Mouse (Mus musculus): Measurements from ENCODE around the gene Gstt2. TPM values are rescaled to one million over a fixed set of nuclear protein-coding genes. Genes with fewer than 3 reads are reported as not detected.

Gene Gstt2
- polyA plus RNA-seq (2014; fragmentation: Nextera tagmentation; extraction: Ambion mirVana): 4.1 and 6.0 TPM in 2 replicates

DNA sequence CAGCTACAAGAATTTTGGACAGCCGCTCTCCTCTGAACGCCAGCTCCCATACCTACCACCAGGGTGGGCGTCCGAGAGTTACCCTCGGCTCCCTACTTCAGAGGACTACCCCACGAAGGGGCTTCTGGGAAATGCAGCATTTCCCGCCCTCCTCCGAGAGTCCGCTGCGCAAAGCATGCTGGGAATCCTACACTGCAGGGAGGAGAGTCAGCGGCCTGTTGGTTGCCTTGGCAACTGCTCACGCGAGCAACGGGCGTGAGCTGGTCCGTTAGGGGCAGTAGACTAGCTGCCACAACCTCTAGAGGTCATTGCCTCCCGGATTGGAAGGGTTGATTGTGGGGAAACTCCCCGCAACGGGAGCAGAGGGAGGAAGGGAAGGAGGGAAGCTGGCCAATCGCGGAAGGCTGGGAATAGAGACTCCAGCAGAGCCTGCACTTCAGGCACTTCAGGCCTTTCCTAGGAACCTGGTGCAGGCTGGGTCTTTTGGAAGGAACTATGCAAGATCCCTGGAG lies at the start of gene Gstt2:
TSS of gene Gstt2 (minus strand) at position 177 of the 512 bp plus-strand sequence.
- Histone ChIP-seq H3K27me3 (replicated peaks; ENCODE audit: control insufficient read depth, insufficient read depth, low read length) (no peaks in the 10 kb centered on the region; the same call in 1 of the 2 replicates), H3K9me3 (replicated peaks; ENCODE audit: control insufficient read depth, low read length) (no peaks in the 10 kb centered on the region), H3K9ac (ENCODE audit: low read length) (peak within 1 kb of the TSS; percentile 50), H3K4me2 (ENCODE audit: low read length) (peak within 1 kb of the TSS; percentile 59), H3K27ac (ENCODE audit: low read depth, low read length) (peak within 1 kb of the TSS; percentile 52), H3K4me3 (ENCODE audit: low read depth, low read length) (peak within 1 kb of the TSS; percentile 32), H3K4me1 (ENCODE audit: control insufficient read depth, insufficient read depth, low read length) (peaks cover 9% of the 10 kb centered on the region; the same call in 1 of the 2 replicates), H3K36me3 (ENCODE audit: control insufficient read depth, insufficient read depth, low read length) (no peaks in the 10 kb centered on the region)
- peak; percentile 97 for DNase-seq (ENCODE audit: low spot score)
- peak; percentile 91 for ATAC-seq
- WGBS: under 1% methylated on average over 21 of the region's 21 CpGs

DNA sequence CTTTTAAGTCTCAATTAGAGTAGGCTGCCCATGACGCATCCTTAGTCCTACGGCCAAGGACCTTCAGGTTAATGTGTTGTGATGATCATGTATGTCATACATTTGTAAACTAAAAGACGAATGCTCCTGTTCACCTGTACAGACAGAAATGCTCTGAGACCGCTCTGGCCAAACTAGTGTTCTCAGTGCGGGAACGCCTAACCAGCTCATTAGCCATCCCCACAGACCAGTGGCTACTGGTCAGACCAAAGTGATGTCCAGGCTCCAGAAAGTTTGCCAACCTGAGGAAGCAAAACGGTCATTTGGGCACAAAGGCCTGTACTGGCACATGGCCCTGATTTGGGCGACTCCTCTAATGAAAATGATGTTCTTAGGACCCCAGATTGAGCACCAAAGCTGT lies 47.5 kb upstream of the Gstt2 start:
- H3K27me3 ChIP-seq (replicated peaks; ENCODE audit: control insufficient read depth, insufficient read depth, low read length): no peaks in the 10 kb centered on the region
- no peaks in the 10 kb centered on the region for H3K36me3 ChIP-seq (ENCODE audit: control insufficient read depth, insufficient read depth, low read length)
- 96% methylated on average over 8 of the region's 8 CpGs for WGBS
- H3K4me2 ChIP-seq (ENCODE audit: low read length): no peak overlapping the region
- H3K27ac ChIP-seq (ENCODE audit: low read depth, low read length): no peak overlapping the region
- H3K9me3 ChIP-seq (replicated peaks; ENCODE audit: control insufficient read depth, low read length): no peaks in the 10 kb centered on the region
- H3K9ac ChIP-seq (ENCODE audit: low read length): no peak overlapping the region
- ATAC-seq: no peak
- DNase-seq (ENCODE audit: low spot score): no peak
- H3K4me1 ChIP-seq (ENCODE audit: control insufficient read depth, insufficient read depth, low read length): peaks cover 12% of the 10 kb centered on the region
- no peak overlapping the region for H3K4me3 ChIP-seq (ENCODE audit: low read depth, low read length)

DNA sequence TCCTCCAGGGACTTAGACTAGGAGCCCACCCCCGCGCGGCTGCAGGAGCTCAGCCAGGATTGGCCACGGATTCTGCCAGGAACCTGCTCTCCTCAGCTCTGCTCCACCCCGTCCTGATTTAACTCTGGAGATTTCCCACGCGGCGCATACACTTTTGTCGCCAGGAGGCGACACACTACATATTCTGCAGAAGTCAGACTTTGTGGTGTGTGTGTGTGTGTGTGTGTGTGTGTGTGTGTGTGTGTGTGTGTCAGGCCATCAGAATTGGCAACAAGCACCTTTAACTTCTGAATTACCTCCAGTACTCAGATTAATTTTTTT lies 46.0 kb upstream of the Gstt2 start:
- peak; percentile 86 for DNase-seq (ENCODE audit: low spot score)
- 2% methylated on average over 10 of the region's 10 CpGs for WGBS
- H3K27ac ChIP-seq (ENCODE audit: low read depth, low read length): peak overlapping the region; percentile 33; the same call in 1 of the 2 replicates

DNA sequence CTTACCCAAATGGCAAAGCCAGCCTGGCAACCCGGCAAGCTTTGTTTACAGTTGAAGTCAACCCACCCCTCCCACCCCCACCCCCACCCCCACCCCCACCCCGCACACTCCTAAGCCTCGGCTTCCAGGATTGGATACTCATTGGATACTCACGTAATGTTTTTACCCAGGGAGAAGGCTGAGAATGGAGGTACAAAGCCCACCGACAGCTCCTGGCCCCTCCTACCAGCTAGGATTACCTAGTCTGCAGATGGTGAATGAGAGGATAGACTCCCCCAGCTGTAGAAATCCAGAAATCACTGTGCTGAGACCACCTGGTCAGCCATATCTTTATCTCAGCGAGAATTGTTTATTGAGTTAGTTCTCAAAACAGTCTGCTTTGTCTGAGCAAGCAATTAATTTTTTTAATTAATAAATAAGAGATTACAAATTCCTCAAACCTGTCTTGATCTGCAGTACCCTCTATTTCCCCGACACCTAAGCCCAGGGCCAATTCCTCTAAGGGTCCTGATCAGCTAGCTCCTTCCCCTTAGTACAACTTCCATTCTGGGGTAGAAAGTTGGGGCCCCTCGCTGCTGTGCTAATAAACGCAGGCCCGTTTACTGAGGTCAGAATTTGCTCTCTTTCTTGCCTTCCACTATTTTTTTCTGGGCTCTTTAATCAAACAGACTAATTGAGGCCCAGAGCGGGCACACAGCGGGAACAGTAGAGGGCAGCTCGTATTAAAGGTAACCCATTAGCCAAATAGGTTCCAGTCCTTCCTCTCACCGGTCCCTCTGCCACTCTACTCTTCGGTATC lies 45.4 kb upstream of the Gstt2 start:
- ATAC-seq (peak; percentile 54), DNase-seq (ENCODE audit: low spot score) (peak; percentile 38)
- Histone ChIP-seq H3K27me3 (replicated peaks; ENCODE audit: control insufficient read depth, insufficient read depth, low read length) (no peaks in the 10 kb centered on the region), H3K4me1 (ENCODE audit: control insufficient read depth, insufficient read depth, low read length) (peaks cover 12% of the 10 kb centered on the region), H3K27ac (ENCODE audit: low read depth, low read length) (peak overlapping the region; percentile 59; the same call in 1 of the 2 replicates), H3K9ac (ENCODE audit: low read length) (0 out of 2 replicates have a peak overlapping the region, but pooled peaks have one; percentile 21), H3K9me3 (replicated peaks; ENCODE audit: control insufficient read depth, low read length) (no peaks in the 10 kb centered on the region), H3K4me2 (ENCODE audit: low read length) (peak overlapping the region; percentile 21; the same call in 1 of the 2 replicates), H3K36me3 (ENCODE audit: control insufficient read depth, insufficient read depth, low read length) (no peaks in the 10 kb centered on the region), H3K4me3 (ENCODE audit: low read depth, low read length) (no peak overlapping the region)
- 4% methylated on average over 15 of the region's 15 CpGs for WGBS

More for the DNA sequence above, 46.0 kb upstream of the Gstt2 start:
- H3K36me3 ChIP-seq (ENCODE audit: control insufficient read depth, insufficient read depth, low read length): no peaks in the 10 kb centered on the region
- H3K27me3 ChIP-seq (replicated peaks; ENCODE audit: control insufficient read depth, insufficient read depth, low read length): no peaks in the 10 kb centered on the region
- H3K4me1 ChIP-seq (ENCODE audit: control insufficient read depth, insufficient read depth, low read length): peaks cover 12% of the 10 kb centered on the region
- 0 out of 2 replicates have a peak overlapping the region, but pooled peaks have one; percentile 21 for H3K9ac ChIP-seq (ENCODE audit: low read length)
- H3K4me3 ChIP-seq (ENCODE audit: low read depth, low read length): no peak overlapping the region
- peak overlapping the region; percentile 21; the same call in 1 of the 2 replicates for H3K4me2 ChIP-seq (ENCODE audit: low read length)
- H3K9me3 ChIP-seq (replicated peaks; ENCODE audit: control insufficient read depth, low read length): no peaks in the 10 kb centered on the region
- ATAC-seq: peak; percentile 74

DNA sequence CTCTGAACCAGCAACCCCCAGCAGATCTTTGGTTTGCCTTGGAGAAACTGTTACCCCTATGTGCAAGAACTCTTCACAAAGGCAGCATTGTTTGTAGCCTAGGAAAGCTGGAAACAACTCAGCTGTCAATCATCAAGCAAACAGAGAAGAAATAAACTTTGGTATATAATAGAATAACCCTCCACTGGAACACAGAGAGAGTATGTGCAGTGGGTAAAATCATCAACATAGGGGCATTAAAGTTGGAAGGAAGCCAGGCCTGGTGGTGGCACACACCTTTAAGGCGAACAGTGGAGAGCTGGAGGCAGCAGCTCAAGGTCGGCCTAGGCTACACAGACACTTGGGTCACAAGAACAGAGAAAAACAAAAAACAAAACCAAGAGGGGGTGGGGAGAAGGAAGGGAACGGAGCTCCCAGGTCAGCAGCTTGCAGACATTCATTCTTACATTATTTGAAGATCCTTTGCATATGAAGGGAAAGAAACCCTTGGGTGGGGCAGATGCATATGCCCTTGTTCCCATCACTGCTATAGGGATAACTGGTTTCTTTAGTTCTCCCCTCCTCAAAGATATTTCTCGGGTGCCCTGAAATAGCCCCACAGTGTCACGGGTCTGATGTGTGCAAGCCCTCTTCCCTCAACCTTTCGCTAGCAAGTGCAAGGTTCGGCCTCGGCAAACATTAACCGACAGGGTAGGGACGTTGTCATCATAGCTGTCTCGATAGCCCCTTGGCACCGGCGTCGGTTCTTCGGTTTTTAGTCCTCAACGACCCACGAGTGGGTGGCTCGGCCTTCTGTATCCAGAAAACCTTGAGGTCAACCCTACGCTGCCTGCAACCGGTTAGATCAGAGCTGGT lies 44.6 kb upstream of the Gstt2 start:
- H3K9ac ChIP-seq (ENCODE audit: low read length): no peak overlapping the region
- DNase-seq (ENCODE audit: low spot score): peak; percentile 59
- H3K27ac ChIP-seq (ENCODE audit: low read depth, low read length): peak overlapping the region; percentile 59; the same call in 1 of the 2 replicates
- H3K27me3 ChIP-seq (replicated peaks; ENCODE audit: control insufficient read depth, insufficient read depth, low read length): no peaks in the 10 kb centered on the region
- H3K4me1 ChIP-seq (ENCODE audit: control insufficient read depth, insufficient read depth, low read length): peaks cover 12% of the 10 kb centered on the region
- ATAC-seq: peak; percentile 21
- H3K36me3 ChIP-seq (ENCODE audit: control insufficient read depth, insufficient read depth, low read length): no peaks in the 10 kb centered on the region
- H3K4me2 ChIP-seq (ENCODE audit: low read length): peak overlapping the region; percentile 9; the same call in 1 of the 2 replicates
- H3K9me3 ChIP-seq (replicated peaks; ENCODE audit: control insufficient read depth, low read length): no peaks in the 10 kb centered on the region
- 10% methylated on average over 20 of the region's 20 CpGs for WGBS
- no peak overlapping the region for H3K4me3 ChIP-seq (ENCODE audit: low read depth, low read length)

DNA sequence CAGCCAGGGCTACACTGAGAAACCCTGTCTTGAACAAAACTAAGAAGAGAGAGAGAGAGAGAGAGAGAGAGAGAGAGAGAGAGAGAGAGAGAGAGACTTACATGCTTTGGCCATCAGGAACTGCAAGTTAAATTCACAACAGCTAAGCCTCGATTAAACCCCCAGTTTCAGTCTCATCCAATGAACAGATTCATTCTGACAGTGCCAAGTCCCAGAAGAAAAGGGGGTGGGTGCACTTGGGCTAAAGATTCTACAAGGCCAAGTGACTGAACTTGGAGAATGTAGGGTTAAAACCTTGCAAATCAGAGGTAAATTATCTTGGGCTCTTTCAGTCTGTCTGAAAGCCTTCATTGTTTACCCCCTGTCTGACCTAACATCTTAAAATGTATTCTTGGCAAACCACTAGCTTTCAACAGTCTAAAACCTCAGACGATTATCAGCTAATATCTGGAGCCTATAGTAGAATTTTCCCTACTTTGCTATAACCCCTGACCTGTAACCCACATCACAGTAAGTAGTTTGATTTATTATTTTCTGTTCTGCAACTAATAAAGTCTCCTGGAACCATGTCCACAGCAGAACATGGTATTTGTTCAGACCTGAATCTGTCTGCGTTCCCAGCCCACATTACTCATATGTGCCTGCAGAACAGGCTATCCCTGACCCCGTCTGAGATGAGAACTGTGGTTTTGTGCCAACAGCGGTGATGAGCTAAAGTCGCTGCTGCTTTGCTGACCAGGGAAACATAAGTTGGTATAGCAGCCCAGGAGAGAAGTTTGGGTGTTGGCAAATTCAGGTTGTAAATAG lies 43.8 kb upstream of the Gstt2 start:
- Histone ChIP-seq H3K9ac (ENCODE audit: low read length) (no peak overlapping the region), H3K27ac (ENCODE audit: low read depth, low read length) (peak overlapping the region; percentile 59; the same call in 1 of the 2 replicates), H3K4me3 (ENCODE audit: low read depth, low read length) (no peak overlapping the region), H3K9me3 (replicated peaks; ENCODE audit: control insufficient read depth, low read length) (no peaks in the 10 kb centered on the region), H3K4me1 (ENCODE audit: control insufficient read depth, insufficient read depth, low read length) (peaks cover 12% of the 10 kb centered on the region), H3K4me2 (ENCODE audit: low read length) (no peak overlapping the region), H3K36me3 (ENCODE audit: control insufficient read depth, insufficient read depth, low read length) (no peaks in the 10 kb centered on the region), H3K27me3 (replicated peaks; ENCODE audit: control insufficient read depth, insufficient read depth, low read length) (no peaks in the 10 kb centered on the region)
- WGBS: 31% methylated on average over 6 of the region's 6 CpGs
- ATAC-seq: no peak
- DNase-seq (ENCODE audit: low spot score): peak; percentile 44

DNA sequence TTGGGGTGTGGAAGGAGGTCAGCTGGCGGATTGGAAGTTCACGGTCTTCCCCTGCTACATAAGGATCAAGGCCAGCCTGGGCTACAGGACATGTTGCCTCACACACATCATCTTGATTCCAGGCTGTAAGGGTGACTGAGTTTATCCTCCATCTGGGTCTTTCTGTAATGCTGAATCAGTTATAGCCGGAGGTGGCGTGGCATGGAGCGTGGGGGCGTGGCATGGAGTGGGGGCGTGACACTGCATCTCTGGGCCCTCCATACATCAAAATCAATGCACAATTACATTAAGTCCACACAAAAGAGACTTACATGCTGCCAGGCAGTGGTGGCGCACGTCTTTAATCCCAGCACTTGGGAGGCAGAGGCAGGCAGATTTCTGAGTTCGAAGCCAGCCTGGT lies 43.1 kb upstream of the Gstt2 start:
- DNase-seq (ENCODE audit: low spot score) (no peak), ATAC-seq (no peak)
- Histone ChIP-seq H3K4me3 (ENCODE audit: low read depth, low read length) (no peak overlapping the region), H3K4me2 (ENCODE audit: low read length) (no peak overlapping the region), H3K27me3 (replicated peaks; ENCODE audit: control insufficient read depth, insufficient read depth, low read length) (no peaks in the 10 kb centered on the region), H3K27ac (ENCODE audit: low read depth, low read length) (peak overlapping the region; percentile 59; the same call in 1 of the 2 replicates), H3K36me3 (ENCODE audit: control insufficient read depth, insufficient read depth, low read length) (no peaks in the 10 kb centered on the region), H3K9me3 (replicated peaks; ENCODE audit: control insufficient read depth, low read length) (no peaks in the 10 kb centered on the region), H3K9ac (ENCODE audit: low read length) (no peak overlapping the region), H3K4me1 (ENCODE audit: control insufficient read depth, insufficient read depth, low read length) (peaks cover 12% of the 10 kb centered on the region)
- 92% methylated on average over 10 of the region's 10 CpGs for WGBS

DNA sequence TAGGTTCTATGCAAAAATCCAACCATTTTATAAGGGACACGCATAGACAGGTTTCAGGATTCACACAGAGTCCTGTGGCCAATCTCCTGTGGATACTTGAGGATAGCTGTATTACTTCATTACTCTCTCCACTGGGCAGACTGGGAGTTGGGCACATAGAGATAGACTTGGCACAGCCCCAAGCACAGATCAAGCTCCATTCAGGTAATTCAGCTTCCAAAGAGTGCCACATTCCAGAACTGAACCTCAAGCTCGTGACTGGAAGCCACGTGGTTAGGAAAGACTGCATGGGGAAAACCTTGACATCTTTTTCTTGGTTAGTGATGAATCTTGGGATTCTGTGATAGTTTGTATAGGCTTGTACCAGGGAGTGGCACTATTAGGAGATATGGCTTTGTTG lies 41.6 kb upstream of the Gstt2 start:
- Histone ChIP-seq H3K27ac (ENCODE audit: low read depth, low read length) (no peak overlapping the region), H3K27me3 (replicated peaks; ENCODE audit: control insufficient read depth, insufficient read depth, low read length) (no peaks in the 10 kb centered on the region), H3K9me3 (replicated peaks; ENCODE audit: control insufficient read depth, low read length) (no peaks in the 10 kb centered on the region), H3K4me1 (ENCODE audit: control insufficient read depth, insufficient read depth, low read length) (peaks cover 14% of the 10 kb centered on the region), H3K36me3 (ENCODE audit: control insufficient read depth, insufficient read depth, low read length) (no peaks in the 10 kb centered on the region), H3K4me2 (ENCODE audit: low read length) (no peak overlapping the region), H3K9ac (ENCODE audit: low read length) (no peak overlapping the region), H3K4me3 (ENCODE audit: low read depth, low read length) (no peak overlapping the region)
- ATAC-seq: no peak
- DNase-seq (ENCODE audit: low spot score): no peak
- 76% methylated on average over 3 of the region's 3 CpGs for WGBS

All from forebrain, embryonic 14.5 days (tissue).